Mouse (Mus musculus): ENCODE measurements around the gene Glt1d1. TPM values are rescaled to one million over a fixed set of nuclear protein-coding genes. Genes with fewer than 3 reads are reported as not detected.

The Glt1d1 gene
- polyA plus RNA-seq, 1 experiment from 2014 or later = 0.21 TPM

DNA sequence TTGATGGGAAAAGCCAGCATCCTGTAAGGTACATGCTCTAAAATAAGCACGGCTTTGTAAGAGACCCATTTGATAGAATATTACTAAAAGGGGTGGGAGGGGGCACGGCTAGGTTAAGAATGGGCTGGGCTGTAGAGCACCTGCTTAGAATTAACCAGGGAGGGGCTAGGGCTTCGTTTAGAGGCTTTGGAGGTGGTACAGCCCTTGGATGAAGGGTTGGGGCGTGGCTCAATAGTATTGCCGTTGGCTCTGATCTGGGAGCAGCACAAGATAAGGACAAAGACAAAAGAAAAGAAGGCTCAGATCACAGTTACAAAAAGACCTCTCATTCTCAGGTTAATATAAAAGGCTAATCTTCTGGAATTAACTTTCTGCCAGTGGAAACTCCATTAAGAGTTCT, 28.2 kb downstream of the Glt1d1 start:
- 54% methylated on average over 5 of the region's 5 CpGs for WGBS (ENCODE audit: insufficient replicate concordance)
- peaks cover 8% of the 10 kb centered on the region; the same call in 1 of the 2 replicates for H3K9me3 ChIP-seq (replicated peaks)
- no peaks in the 10 kb centered on the region for H3K4me1 ChIP-seq (replicated peaks)
- no peaks in the 10 kb centered on the region for H3K27me3 ChIP-seq
- H3K4me2 ChIP-seq = no peak overlapping the region
- DNase-seq = no peak
- H3K4me3 ChIP-seq (replicated peaks) = no peak overlapping the region
- H3K27ac ChIP-seq = no peak overlapping the region
- H3K9ac ChIP-seq = no peak overlapping the region
- H3K36me3 ChIP-seq = no peaks in the 10 kb centered on the region
- ATAC-seq (ENCODE audit: low read depth) = no peak

DNA sequence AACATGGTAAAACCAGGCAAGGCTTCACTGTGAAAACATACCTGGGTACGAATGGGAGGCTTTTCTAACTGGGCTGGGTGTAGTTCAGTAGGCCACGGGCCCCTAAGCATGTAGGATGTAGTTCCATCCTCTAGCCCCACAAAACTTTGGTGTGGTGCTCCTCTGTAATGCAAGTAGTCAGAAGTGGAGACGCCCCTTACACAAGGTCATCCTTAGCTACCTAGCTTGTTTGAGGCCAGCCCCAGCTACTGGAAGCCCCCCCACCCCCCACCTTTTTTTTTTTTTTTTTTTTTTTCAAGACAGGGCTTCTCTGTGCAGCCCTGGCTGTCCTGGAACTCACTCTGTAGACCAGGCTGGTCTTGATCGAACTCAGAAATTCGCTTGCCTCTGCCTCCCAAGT, 28.9 kb downstream of the Glt1d1 start:
- no peak overlapping the region for H3K27ac ChIP-seq
- H3K4me3 ChIP-seq (replicated peaks) = no peak overlapping the region
- no peaks in the 10 kb centered on the region for H3K36me3 ChIP-seq
- no peak for DNase-seq
- 61% methylated on average over 5 of the region's 5 CpGs for WGBS (ENCODE audit: insufficient replicate concordance)
- ATAC-seq (ENCODE audit: low read depth) = no peak
- H3K4me2 ChIP-seq = no peak overlapping the region
- H3K4me1 ChIP-seq (replicated peaks) = no peaks in the 10 kb centered on the region
- no peaks in the 10 kb centered on the region for H3K27me3 ChIP-seq
- H3K9ac ChIP-seq = no peak overlapping the region
- H3K9me3 ChIP-seq (replicated peaks) = peaks cover 8% of the 10 kb centered on the region; the same call in 1 of the 2 replicates

DNA sequence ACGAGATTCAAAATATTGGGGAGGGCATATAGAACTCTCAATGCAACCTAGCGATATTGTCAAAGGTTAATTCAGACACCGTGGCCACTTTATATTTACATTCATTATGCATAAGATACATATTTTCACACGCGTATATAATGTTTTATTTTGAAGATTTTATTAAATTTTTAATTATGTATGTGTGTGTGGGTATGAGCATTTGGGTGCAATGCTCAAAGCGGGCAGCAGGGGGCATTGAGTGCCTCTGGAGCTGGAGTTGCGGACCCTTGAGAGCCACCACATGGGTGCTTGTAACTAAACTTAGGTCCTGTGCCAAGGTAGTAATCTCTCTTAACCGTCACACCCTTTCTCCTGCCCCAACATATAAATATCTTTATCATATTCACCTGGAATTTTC, 41.9 kb downstream of the Glt1d1 start:
- Histone ChIP-seq H3K4me1 (replicated peaks) (no peaks in the 10 kb centered on the region), H3K4me3 (replicated peaks) (no peak overlapping the region), H3K4me2 (no peak overlapping the region), H3K9ac (no peak overlapping the region), H3K36me3 (no peaks in the 10 kb centered on the region), H3K9me3 (replicated peaks) (peaks cover 4% of the 10 kb centered on the region; the same call in 1 of the 2 replicates), H3K27ac (no peak overlapping the region), H3K27me3 (no peaks in the 10 kb centered on the region)
- DNase-seq (no peak), ATAC-seq (ENCODE audit: low read depth) (no peak)
- WGBS (ENCODE audit: insufficient replicate concordance) = 74% methylated on average over 8 of the region's 8 CpGs

DNA sequence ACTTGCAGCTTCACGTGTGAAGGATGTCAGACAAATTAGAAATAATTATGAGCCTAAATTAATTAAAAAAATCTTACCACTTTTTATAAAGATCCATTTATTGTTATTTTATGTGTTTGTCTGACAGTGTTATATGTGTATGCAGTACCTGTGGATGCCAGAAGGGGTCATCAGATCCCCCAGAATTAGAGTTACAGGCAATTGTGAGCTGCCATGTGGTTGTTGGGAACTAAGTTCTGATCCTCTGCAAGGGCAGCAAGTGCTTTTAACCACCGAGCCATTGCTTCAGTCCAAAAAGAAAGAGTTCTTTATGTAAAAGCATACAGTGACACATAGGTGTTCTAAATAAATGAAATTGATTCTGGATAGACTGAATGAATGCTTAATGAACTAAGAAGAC, 45.5 kb downstream of the Glt1d1 start:
- H3K9ac ChIP-seq = no peak overlapping the region
- DNase-seq (no peak), ATAC-seq (ENCODE audit: low read depth) (no peak)
- no peak overlapping the region for H3K27ac ChIP-seq
- peaks cover 7% of the 10 kb centered on the region; the same call in 1 of the 2 replicates for H3K9me3 ChIP-seq (replicated peaks)
- H3K4me2 ChIP-seq = no peak overlapping the region
- H3K4me3 ChIP-seq (replicated peaks) = no peak overlapping the region
- H3K27me3 ChIP-seq = no peaks in the 10 kb centered on the region
- WGBS (ENCODE audit: insufficient replicate concordance) = 61% methylated on average over 2 of the region's 2 CpGs
- H3K36me3 ChIP-seq = no peaks in the 10 kb centered on the region
- H3K4me1 ChIP-seq (replicated peaks) = no peaks in the 10 kb centered on the region

DNA sequence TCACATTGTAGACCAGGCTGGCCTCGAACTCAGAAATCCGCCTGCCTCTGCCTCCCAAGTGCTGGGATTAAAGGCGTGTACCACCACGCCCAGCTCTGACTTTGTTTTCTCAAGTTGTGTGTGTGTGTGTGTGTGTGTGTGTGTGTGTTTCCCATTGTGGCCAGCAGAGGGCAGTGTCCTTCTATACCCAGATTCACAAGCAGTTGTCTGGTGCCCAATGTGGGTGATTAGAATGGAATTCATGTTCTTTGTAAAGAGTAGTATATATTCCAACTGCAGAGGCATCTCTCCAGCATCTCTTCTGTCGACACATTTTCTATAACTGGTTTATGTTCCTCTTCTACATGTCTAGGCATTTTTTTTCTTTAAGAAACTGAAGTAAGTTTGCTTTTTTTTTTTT, 46.4 kb downstream of the Glt1d1 start:
- no peaks in the 10 kb centered on the region for H3K36me3 ChIP-seq
- no peak overlapping the region for H3K4me3 ChIP-seq (replicated peaks)
- ATAC-seq (ENCODE audit: low read depth) = no peak
- no peak overlapping the region for H3K4me2 ChIP-seq
- H3K27ac ChIP-seq = no peak overlapping the region
- H3K9me3 ChIP-seq (replicated peaks) = peaks cover 7% of the 10 kb centered on the region; the same call in 1 of the 2 replicates
- DNase-seq = no peak
- H3K27me3 ChIP-seq = no peaks in the 10 kb centered on the region
- H3K9ac ChIP-seq = no peak overlapping the region
- 71% methylated on average over 5 of the region's 5 CpGs for WGBS (ENCODE audit: insufficient replicate concordance)
- no peaks in the 10 kb centered on the region for H3K4me1 ChIP-seq (replicated peaks)

DNA sequence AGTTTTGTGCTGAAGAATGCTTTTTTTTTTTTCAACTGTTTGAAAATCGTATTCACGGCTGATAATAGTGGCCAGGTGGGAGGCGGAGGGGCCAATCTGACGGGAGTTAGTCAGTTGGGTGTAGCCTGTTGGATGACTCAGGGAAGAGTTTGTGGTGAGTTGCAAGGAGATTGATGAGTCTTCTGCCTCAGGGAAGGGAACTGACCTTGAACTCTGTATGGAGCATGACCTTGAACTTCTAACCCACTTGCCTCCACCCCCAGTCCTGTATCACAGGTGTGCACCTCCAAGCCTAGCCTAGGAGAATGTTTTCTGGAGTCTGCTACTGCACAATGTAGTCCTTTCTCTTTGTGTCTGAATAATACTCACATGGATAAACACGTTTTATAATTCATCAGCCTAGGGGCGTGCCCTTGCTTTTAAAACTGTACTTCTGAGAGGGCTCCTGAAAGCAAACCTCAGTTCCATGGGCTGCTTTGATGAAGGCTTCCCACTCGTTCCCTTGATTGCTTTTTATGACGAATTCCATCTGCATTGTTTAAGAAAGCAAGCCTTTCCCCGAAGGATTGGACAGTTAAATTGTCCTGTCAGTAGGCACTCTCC, 56.6 kb downstream of the Glt1d1 start:
- ATAC-seq (ENCODE audit: low read depth) (no peak), DNase-seq (no peak)
- Histone ChIP-seq H3K9me3 (replicated peaks) (peaks cover 33% of the 10 kb centered on the region; the same call in 1 of the 2 replicates), H3K4me3 (replicated peaks) (no peak overlapping the region), H3K36me3 (no peaks in the 10 kb centered on the region), H3K27ac (no peak overlapping the region), H3K4me2 (no peak overlapping the region), H3K9ac (no peak overlapping the region), H3K27me3 (no peaks in the 10 kb centered on the region), H3K4me1 (replicated peaks) (no peaks in the 10 kb centered on the region)
- WGBS (ENCODE audit: insufficient replicate concordance) = 61% methylated on average over 9 of the region's 9 CpGs

DNA sequence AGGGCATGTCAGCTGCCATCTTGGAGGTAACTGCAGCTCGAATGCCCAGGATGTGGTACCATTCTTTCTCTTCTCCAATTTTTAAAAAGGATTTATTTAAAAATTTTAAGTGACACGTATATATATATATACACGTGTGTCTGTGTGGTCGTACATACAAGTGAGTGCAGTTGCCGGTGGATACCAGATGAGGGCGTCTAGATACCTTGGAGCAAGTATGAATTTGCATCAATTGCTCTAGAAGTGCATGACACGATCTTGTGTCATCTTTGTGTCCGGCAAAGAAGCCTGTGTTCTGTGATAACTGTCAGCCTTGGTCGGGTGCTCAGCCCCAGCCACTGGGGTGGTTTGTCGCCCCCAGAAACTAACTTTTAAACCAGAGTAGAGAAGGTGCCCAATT, 59.0 kb downstream of the Glt1d1 start:
- Histone ChIP-seq H3K4me1 (replicated peaks) (no peaks in the 10 kb centered on the region), H3K36me3 (no peaks in the 10 kb centered on the region), H3K9ac (no peak overlapping the region), H3K27ac (no peak overlapping the region), H3K9me3 (replicated peaks) (peaks cover 24% of the 10 kb centered on the region; the same call in 1 of the 2 replicates), H3K4me2 (no peak overlapping the region), H3K4me3 (replicated peaks) (no peak overlapping the region), H3K27me3 (no peaks in the 10 kb centered on the region)
- DNase-seq (no peak), ATAC-seq (ENCODE audit: low read depth) (no peak)
- 72% methylated on average over 10 of the region's 10 CpGs for WGBS (ENCODE audit: insufficient replicate concordance)

DNA sequence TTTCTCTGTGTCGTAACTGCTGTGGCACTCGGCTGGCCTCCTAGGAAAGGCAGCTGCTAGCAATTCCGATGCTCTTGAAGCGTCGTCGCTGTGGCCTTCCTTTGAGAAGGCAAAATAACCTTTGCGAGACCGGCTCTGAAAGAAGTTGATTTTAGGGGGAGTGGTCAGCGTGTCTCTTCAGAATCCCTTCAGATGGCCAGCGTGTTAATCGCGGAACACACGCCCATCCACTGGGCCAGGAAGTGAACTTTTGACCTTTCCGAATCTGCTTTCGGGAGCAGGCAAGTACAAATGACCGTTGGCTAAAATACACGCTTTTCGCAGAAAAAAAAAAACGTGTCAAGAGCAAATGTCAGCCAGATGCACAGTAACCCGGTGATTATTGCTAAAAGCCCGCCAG, 59.5 kb downstream of the Glt1d1 start:
- H3K4me3 ChIP-seq (replicated peaks) = no peak overlapping the region
- no peaks in the 10 kb centered on the region for H3K27me3 ChIP-seq
- H3K4me2 ChIP-seq = no peak overlapping the region
- no peaks in the 10 kb centered on the region for H3K36me3 ChIP-seq
- H3K9ac ChIP-seq = no peak overlapping the region
- no peak overlapping the region for H3K27ac ChIP-seq
- WGBS (ENCODE audit: insufficient replicate concordance) = 77% methylated on average over 21 of the region's 21 CpGs
- H3K9me3 ChIP-seq (replicated peaks) = peaks cover 24% of the 10 kb centered on the region; the same call in 1 of the 2 replicates
- ATAC-seq (ENCODE audit: low read depth) (no peak), DNase-seq (no peak)
- no peaks in the 10 kb centered on the region for H3K4me1 ChIP-seq (replicated peaks)

DNA sequence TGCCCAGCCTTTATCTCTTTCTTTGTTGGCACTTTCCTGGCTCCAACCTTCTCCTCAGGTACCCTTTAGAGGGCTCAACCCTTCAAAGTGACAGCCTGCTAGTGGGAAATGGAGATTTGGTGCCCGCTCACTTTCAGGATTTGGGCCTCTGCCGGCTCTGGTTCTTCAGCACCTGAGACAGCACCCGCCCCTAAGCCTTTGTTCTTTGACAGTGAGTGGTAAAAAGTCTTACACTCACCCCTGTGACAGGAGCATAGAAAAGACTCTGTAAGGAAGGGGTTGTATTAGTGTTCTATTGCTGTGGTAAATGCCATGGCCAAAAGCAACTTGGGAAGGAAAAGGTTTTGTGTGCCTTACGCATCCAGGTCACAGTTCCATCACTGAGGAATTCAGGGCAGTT, 63.8 kb downstream of the Glt1d1 start:
- Histone ChIP-seq H3K9me3 (replicated peaks) (peaks cover 22% of the 10 kb centered on the region; the same call in 1 of the 2 replicates), H3K4me2 (no peak overlapping the region), H3K4me3 (replicated peaks) (no peak overlapping the region), H3K36me3 (no peaks in the 10 kb centered on the region), H3K27ac (no peak overlapping the region), H3K27me3 (no peaks in the 10 kb centered on the region), H3K9ac (no peak overlapping the region), H3K4me1 (replicated peaks) (no peaks in the 10 kb centered on the region)
- ATAC-seq (ENCODE audit: low read depth) (no peak), DNase-seq (no peak)
- WGBS (ENCODE audit: insufficient replicate concordance) = 55% methylated on average over 4 of the region's 4 CpGs

DNA sequence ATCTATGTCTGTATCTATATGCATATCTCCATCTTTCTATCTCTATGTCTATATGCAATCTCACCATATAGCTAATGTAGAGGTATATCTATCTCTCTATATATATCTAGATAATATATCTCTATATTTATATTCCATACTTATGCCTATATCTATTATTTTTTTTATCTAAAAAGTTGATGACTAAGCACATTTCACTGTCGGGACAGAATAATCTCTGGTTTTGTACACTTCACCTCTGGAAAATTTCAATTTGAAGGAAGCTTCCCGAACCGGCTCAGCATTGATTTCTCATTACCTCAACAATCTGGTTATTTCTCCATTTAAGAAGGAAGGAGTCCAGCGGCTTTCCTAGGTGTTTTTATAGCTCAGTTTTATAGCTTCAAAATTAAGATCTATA, 64.5 kb downstream of the Glt1d1 start:
- Histone ChIP-seq H3K9ac (no peak overlapping the region), H3K27ac (no peak overlapping the region), H3K4me2 (no peak overlapping the region), H3K9me3 (replicated peaks) (peaks cover 18% of the 10 kb centered on the region; the same call in 1 of the 2 replicates), H3K4me3 (replicated peaks) (no peak overlapping the region), H3K27me3 (no peaks in the 10 kb centered on the region), H3K36me3 (no peaks in the 10 kb centered on the region), H3K4me1 (replicated peaks) (no peaks in the 10 kb centered on the region)
- DNase-seq (no peak), ATAC-seq (ENCODE audit: low read depth) (no peak)
- WGBS (ENCODE audit: insufficient replicate concordance) = 72% methylated on average over 4 of the region's 4 CpGs

DNA sequence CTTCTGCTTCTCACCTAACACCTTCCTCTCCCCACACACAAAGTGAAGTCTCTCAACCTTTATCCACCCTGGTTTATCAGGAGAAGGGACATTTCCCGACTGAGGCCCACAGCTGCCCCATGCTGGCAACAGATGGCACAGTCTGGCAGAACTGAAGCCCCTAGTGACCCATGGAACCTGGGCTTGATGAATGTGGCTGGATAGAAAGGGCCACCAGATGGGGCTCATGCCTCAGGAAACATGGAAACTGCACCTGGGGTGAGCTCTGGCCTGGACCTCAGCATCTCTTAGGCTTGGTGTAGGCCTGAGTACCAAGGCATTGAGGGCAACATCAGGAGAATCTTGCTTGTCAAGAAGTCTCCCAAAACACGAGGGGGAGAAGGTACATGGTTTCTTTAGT, 66.5 kb downstream of the Glt1d1 start:
- H3K9me3 ChIP-seq (replicated peaks) = peaks cover 5% of the 10 kb centered on the region; the same call in 1 of the 2 replicates
- H3K27ac ChIP-seq = no peak overlapping the region
- H3K4me1 ChIP-seq (replicated peaks) = no peaks in the 10 kb centered on the region
- H3K27me3 ChIP-seq = no peaks in the 10 kb centered on the region
- no peak for DNase-seq
- ATAC-seq (ENCODE audit: low read depth) = no peak
- 39% methylated on average over 2 of the region's 2 CpGs for WGBS (ENCODE audit: insufficient replicate concordance)
- no peaks in the 10 kb centered on the region for H3K36me3 ChIP-seq
- H3K4me2 ChIP-seq = no peak overlapping the region
- H3K9ac ChIP-seq = no peak overlapping the region
- no peak overlapping the region for H3K4me3 ChIP-seq (replicated peaks)

DNA sequence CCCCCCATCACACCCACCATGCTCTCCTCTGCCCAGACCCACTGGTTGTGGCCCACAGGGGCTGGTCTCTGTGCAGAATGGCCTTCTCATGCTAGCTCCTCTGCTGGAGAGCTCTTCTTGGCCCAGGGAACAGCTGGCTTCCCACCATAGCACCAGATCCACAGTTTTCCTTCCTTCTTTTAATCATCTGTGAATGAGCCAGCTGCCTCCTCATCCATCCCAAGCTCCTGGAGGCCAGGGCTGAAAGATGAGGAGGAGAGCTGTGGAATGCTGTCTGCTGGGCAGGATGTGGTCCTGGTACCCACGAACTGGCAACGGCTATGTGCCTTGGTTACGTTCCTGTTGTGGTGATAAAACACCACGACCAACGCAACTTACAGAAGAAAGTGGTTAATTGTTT, 67.6 kb downstream of the Glt1d1 start:
- DNase-seq (no peak), ATAC-seq (ENCODE audit: low read depth) (no peak)
- 54% methylated on average over 5 of the region's 5 CpGs for WGBS (ENCODE audit: insufficient replicate concordance)
- no peaks in the 10 kb centered on the region for H3K36me3 ChIP-seq
- no peak overlapping the region for H3K4me3 ChIP-seq (replicated peaks)
- no peaks in the 10 kb centered on the region for H3K4me1 ChIP-seq (replicated peaks)
- H3K27me3 ChIP-seq = no peaks in the 10 kb centered on the region
- H3K27ac ChIP-seq = no peak overlapping the region
- H3K9me3 ChIP-seq (replicated peaks) = no peaks in the 10 kb centered on the region; the same call in 1 of the 2 replicates
- H3K9ac ChIP-seq = no peak overlapping the region
- no peak overlapping the region for H3K4me2 ChIP-seq
